Comparison of ENCODE assay signal across 13 mouse cellular contexts in the genomic region with DNA sequence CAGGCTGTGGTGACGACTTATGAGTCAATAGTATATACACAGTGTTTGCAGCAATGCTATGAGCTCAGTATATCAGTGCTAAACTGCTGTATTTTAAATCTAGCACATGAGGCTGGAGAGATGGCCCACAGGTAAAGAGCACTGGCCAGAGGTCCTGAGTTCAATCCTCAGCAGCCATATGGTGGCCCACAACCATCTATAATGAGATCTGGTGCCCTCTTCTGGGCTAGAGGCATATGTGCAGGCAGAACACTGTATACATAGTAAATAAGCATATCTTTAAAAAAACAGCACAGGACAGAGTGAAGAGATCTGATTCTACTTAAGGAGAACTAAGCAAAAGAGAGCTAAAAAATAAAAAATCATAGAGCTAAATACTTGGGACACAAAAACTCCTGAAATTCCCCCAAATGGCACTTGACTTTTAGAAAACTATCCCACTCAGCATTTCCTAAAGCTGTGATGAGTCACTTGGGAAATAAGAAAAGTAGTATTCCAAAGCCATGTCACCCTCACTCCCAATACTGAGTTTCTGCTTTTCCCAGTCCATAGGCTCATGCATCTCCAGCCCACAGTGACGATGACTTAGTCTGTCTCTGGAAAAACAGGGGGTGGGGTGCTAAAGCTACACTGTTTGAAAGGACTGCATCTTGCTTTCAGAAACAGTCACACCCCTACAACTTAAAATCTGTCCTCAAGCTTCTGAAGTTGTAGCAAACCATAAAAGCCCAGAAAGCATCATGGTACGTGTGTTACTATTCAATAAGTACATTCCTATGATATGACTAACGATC.
DNase-seq lines count a peak whose midpoint lies in the region; TF ChIP-seq lines count a peak whose summit lies in the region.
"Had no signal": no experiment of that assay in that cellular context is flagged by ENCODE, and none has a peak within 500 bp of the region (broad histone marks: within the 10 kb centered on the region; RNA-seq: fewer than 3 reads in every experiment).

No protein-coding gene starts in this region.

- H3K27ac ChIP-seq in layer of hippocampus, adult 2 months = no peak overlapping the region
- H3K27ac ChIP-seq: embryonic facial prominence, embryonic 15.5 days; macrophage had no signal

- no peak overlapping the region for H3K4me3 ChIP-seq in layer of hippocampus, adult 2 months
- H3K4me3 ChIP-seq: embryonic facial prominence, embryonic 15.5 days had no signal

- DNase-seq in layer of hippocampus, adult 2 months (ENCODE audit: low spot score in 2 of 2) = no peak
- no peak for DNase-seq in layer of hippocampus, postnatal 14 days (ENCODE audit: low spot score in 2 of 2)
- peak; percentile 21 for DNase-seq in 416B (ENCODE audit: low read depth)
- DNase-seq in CD4-positive, CD25-positive, alpha-beta regulatory T cell, adult 2 months (ENCODE audit: low read depth, low spot score) = peak; percentile 44
- DNase-seq in brain, adult 2 months (ENCODE audit: low read depth, low spot score) = peak; percentile 29
- DNase-seq in urinary bladder, postnatal 36 days (ENCODE audit: low spot score in 2 of 2) = no peak
- no peak for DNase-seq in T-cell, adult 2 months (ENCODE audit: low spot score)
- DNase-seq: cerebellum, postnatal 25 days; heart, adult 18-20 months; kidney, adult 9 months; right cerebral cortex, postnatal 25 days had no signal

- TF ChIP-seq CTCF in layer of hippocampus, adult 2 months (conservative IDR thresholded peaks at IDR 0.05) = peak; percentile 62

Comparison
In these comparisons a context has a peak if more than half of its experiments do, and no peak if none do; other contexts are left out.
1. DNase-seq: peak in 416B (single experiment), CD4-positive, CD25-positive, alpha-beta regulatory T cell, adult 2 months (single experiment) and brain, adult 2 months (single experiment); none in layer of hippocampus, adult 2 months (0 of 2), layer of hippocampus, postnatal 14 days (0 of 2), urinary bladder, postnatal 36 days (0 of 2) and T-cell, adult 2 months (single experiment).